Mouse (Mus musculus) hindbrain, embryonic 15.5 days (tissue): ENCODE measurements at regions not wholly inside any gene's neighbourhood (a gene's known extent, or its start where the extent isn't known, plus 50 kb on each side); places are given as distances from the start of the nearest gene placed in this dataset.

Experiments used
- ATAC-seq: fragments of 200-750 bp; cut with Nextera tagmentation; 2 replicates; pipeline ENCODE4 v1.8.0; 2017; ENCODE audit warnings: low read depth, moderate number of reproducible peaks, moderate TSS enrichment; ENCODE audit not compliant: low FRiP score
- H3K27ac ChIP-seq: fragments of 300-500 bp; sonication (generic); replicated peaks from 2 replicates; pipeline ENCODE4 v1.5.1; 2015; ENCODE audit warnings: mild to moderate bottlenecking, inconsistent platforms
- H3K27me3 ChIP-seq: fragments of 300-500 bp; sonication (generic); 2 replicates; pipeline ENCODE4 v1.6.1; 2015; ENCODE audit warnings: control low read depth, inconsistent platforms
- H3K36me3 ChIP-seq: fragments of 300-500 bp; sonication (generic); 2 replicates; pipeline ENCODE4 v1.6.1; 2015; ENCODE audit warnings: control low read depth, inconsistent platforms
- H3K4me1 ChIP-seq: fragments of 300-500 bp; sonication (generic); replicated peaks from 2 replicates; pipeline ENCODE4 v1.6.1; 2015; ENCODE audit warnings: control low read depth, inconsistent platforms
- H3K4me2 ChIP-seq: fragments of 300-500 bp; sonication (generic); 2 replicates; pipeline ENCODE4 v1.6.1; 2015; ENCODE audit warnings: moderate library complexity, mild to moderate bottlenecking, inconsistent platforms
- H3K4me3 ChIP-seq: fragments of 300-500 bp; sonication (generic); 2 replicates; pipeline ENCODE4 v1.5.1; 2015; ENCODE audit warnings: mild to moderate bottlenecking, inconsistent platforms
- H3K9ac ChIP-seq: fragments of 300-500 bp; sonication (generic); 2 replicates; pipeline ENCODE4 v1.6.1; 2015; ENCODE audit warnings: inconsistent platforms
- H3K9me3 ChIP-seq: fragments of 300-500 bp; sonication (generic); 2 replicates; pipeline ENCODE4 v1.6.1; 2016; ENCODE audit warnings: control low read depth, inconsistent platforms
- WGBS: fragments of 180-500 bp; shearing (Covaris S2); methylation state at CpG from one replicate; pipeline ENCODE4 v1.1.7; 2015; 5-methylcytosine and 5-hydroxymethylcytosine counted together

- H3K4me1 ChIP-seq, result peaks cover 6% of the 10 kb centered on the region
- H3K4me3 ChIP-seq, result no peak overlapping the region
- no peaks in the 10 kb centered on the region for H3K27me3 ChIP-seq
- ATAC-seq, result no peak
- 94% methylated on average over 1 of the region's 1 CpGs for WGBS
- H3K27ac ChIP-seq, result no peak overlapping the region
- H3K9ac ChIP-seq, result no peak overlapping the region
- no peaks in the 10 kb centered on the region for H3K36me3 ChIP-seq
- H3K9me3 ChIP-seq, result no peaks in the 10 kb centered on the region
- H3K4me2 ChIP-seq, result no peak overlapping the region
These were observed 331.8 kb downstream of the Gja1 start for GRCm38 (mm10) chr10:56708886-56709285.

- Histone ChIP-seq H3K9me3 (no peaks in the 10 kb centered on the region), H3K4me2 (no peak overlapping the region), H3K36me3 (no peaks in the 10 kb centered on the region), H3K4me1 (peaks cover 6% of the 10 kb centered on the region), H3K9ac (no peak overlapping the region), H3K27ac (no peak overlapping the region), H3K4me3 (no peak overlapping the region), H3K27me3 (no peaks in the 10 kb centered on the region)
- peak; percentile 27; the same call in 1 of the 2 replicates for ATAC-seq
- WGBS, result 31% methylated on average over 7 of the region's 7 CpGs
These were observed 335.5 kb downstream of the Gja1 start for GRCm38 (mm10) chr10:56712611-56713105.

GRCm38 (mm10) chr10:56737073-56737472, 359.9 kb downstream of the Gja1 start:
- no peaks in the 10 kb centered on the region for H3K4me1 ChIP-seq
- H3K9me3 ChIP-seq, result no peaks in the 10 kb centered on the region
- H3K36me3 ChIP-seq, result no peaks in the 10 kb centered on the region
- no peak overlapping the region for H3K4me3 ChIP-seq
- H3K27ac ChIP-seq, result no peak overlapping the region
- H3K4me2 ChIP-seq, result no peak overlapping the region
- ATAC-seq, result no peak
- H3K27me3 ChIP-seq, result no peaks in the 10 kb centered on the region
- H3K9ac ChIP-seq, result no peak overlapping the region

GRCm38 (mm10) chr10:56739621-56740020, 362.5 kb downstream of the Gja1 start:
- Histone ChIP-seq H3K4me1 (no peaks in the 10 kb centered on the region), H3K4me3 (no peak overlapping the region), H3K4me2 (no peak overlapping the region), H3K27me3 (no peaks in the 10 kb centered on the region), H3K9ac (no peak overlapping the region), H3K9me3 (no peaks in the 10 kb centered on the region), H3K27ac (no peak overlapping the region), H3K36me3 (no peaks in the 10 kb centered on the region)
- ATAC-seq, result no peak
- WGBS, result 88% methylated on average over 3 of the region's 3 CpGs

GRCm38 (mm10) chr10:56752134-56752533, 375.0 kb downstream of the Gja1 start:
- Histone ChIP-seq H3K4me1 (peaks cover 5% of the 10 kb centered on the region; the same call in 1 of the 2 replicates), H3K27ac (no peak overlapping the region), H3K4me3 (no peak overlapping the region), H3K9me3 (no peaks in the 10 kb centered on the region), H3K36me3 (no peaks in the 10 kb centered on the region), H3K4me2 (no peak overlapping the region), H3K9ac (no peak overlapping the region), H3K27me3 (no peaks in the 10 kb centered on the region)
- ATAC-seq, result no peak
- WGBS, result 23% methylated on average over 2 of the region's 2 CpGs

- no peak overlapping the region for H3K27ac ChIP-seq
- ATAC-seq, result no peak
- no peaks in the 10 kb centered on the region for H3K27me3 ChIP-seq
- H3K36me3 ChIP-seq, result no peaks in the 10 kb centered on the region
- H3K4me3 ChIP-seq, result no peak overlapping the region
- H3K9me3 ChIP-seq, result no peaks in the 10 kb centered on the region
- H3K4me1 ChIP-seq, result peaks cover 5% of the 10 kb centered on the region; the same call in 1 of the 2 replicates
- no peak overlapping the region for H3K4me2 ChIP-seq
- no peak overlapping the region for H3K9ac ChIP-seq
- WGBS, result 54% methylated on average over 2 of the region's 2 CpGs
These were observed 376.4 kb downstream of the Gja1 start for GRCm38 (mm10) chr10:56753576-56753975.

GRCm38 (mm10) chr10:56754546-56755175, 377.5 kb downstream of the Gja1 start:
- peaks cover 5% of the 10 kb centered on the region; the same call in 1 of the 2 replicates for H3K4me1 ChIP-seq
- no peak overlapping the region for H3K4me3 ChIP-seq
- no peak overlapping the region for H3K27ac ChIP-seq
- H3K9me3 ChIP-seq, result no peaks in the 10 kb centered on the region
- no peak overlapping the region for H3K9ac ChIP-seq
- no peak overlapping the region for H3K4me2 ChIP-seq
- no peaks in the 10 kb centered on the region for H3K36me3 ChIP-seq
- whole genome bisulfite sequencing, result 72% methylated on average over 11 of the region's 11 CpGs
- H3K27me3 ChIP-seq, result no peaks in the 10 kb centered on the region
- no peak for ATAC-seq

GRCm38 (mm10) chr10:56770629-56771028, 393.5 kb downstream of the Gja1 start:
- Histone ChIP-seq H3K27ac (no peak overlapping the region), H3K4me3 (no peak overlapping the region), H3K4me2 (no peak overlapping the region), H3K9ac (no peak overlapping the region), H3K4me1 (no peaks in the 10 kb centered on the region), H3K36me3 (no peaks in the 10 kb centered on the region), H3K9me3 (no peaks in the 10 kb centered on the region), H3K27me3 (no peaks in the 10 kb centered on the region)
- no peak for ATAC-seq
- WGBS, result 94% methylated on average over 4 of the region's 4 CpGs

- Histone ChIP-seq H3K9ac (no peak overlapping the region), H3K36me3 (no peaks in the 10 kb centered on the region), H3K27ac (no peak overlapping the region), H3K9me3 (no peaks in the 10 kb centered on the region), H3K4me3 (no peak overlapping the region), H3K27me3 (no peaks in the 10 kb centered on the region), H3K4me2 (no peak overlapping the region), H3K4me1 (no peaks in the 10 kb centered on the region)
- WGBS, result 79% methylated on average over 2 of the region's 2 CpGs
- ATAC-seq, result no peak
These were observed 405.1 kb downstream of the Gja1 start for GRCm38 (mm10) chr10:56782265-56782664.

- Histone ChIP-seq H3K4me3 (no peak overlapping the region), H3K27ac (no peak overlapping the region), H3K27me3 (no peaks in the 10 kb centered on the region), H3K9me3 (no peaks in the 10 kb centered on the region), H3K4me1 (no peaks in the 10 kb centered on the region), H3K4me2 (no peak overlapping the region), H3K9ac (no peak overlapping the region), H3K36me3 (no peaks in the 10 kb centered on the region)
- WGBS, result 87% methylated on average over 4 of the region's 4 CpGs
- no peak for ATAC-seq
These were observed 406.8 kb downstream of the Gja1 start for GRCm38 (mm10) chr10:56783941-56784340.

- Histone ChIP-seq H3K4me1 (no peaks in the 10 kb centered on the region), H3K4me2 (no peak overlapping the region), H3K36me3 (no peaks in the 10 kb centered on the region), H3K9me3 (no peaks in the 10 kb centered on the region), H3K27me3 (no peaks in the 10 kb centered on the region), H3K27ac (no peak overlapping the region), H3K9ac (no peak overlapping the region), H3K4me3 (no peak overlapping the region)
- WGBS, result 75% methylated on average over 4 of the region's 4 CpGs
- no peak for ATAC-seq
These were observed 411.0 kb downstream of the Gja1 start for GRCm38 (mm10) chr10:56788081-56788480.

GRCm38 (mm10) chr10:56793074-56793473, 415.9 kb downstream of the Gja1 start:
- Histone ChIP-seq H3K36me3 (no peaks in the 10 kb centered on the region), H3K4me2 (no peak overlapping the region), H3K27ac (no peak overlapping the region), H3K27me3 (no peaks in the 10 kb centered on the region), H3K9me3 (no peaks in the 10 kb centered on the region), H3K4me3 (no peak overlapping the region), H3K4me1 (no peaks in the 10 kb centered on the region), H3K9ac (no peak overlapping the region)
- ATAC-seq, result no peak
- WGBS, result 41% methylated on average over 8 of the region's 8 CpGs

GRCm38 (mm10) chr10:56795396-56795795, 418.3 kb downstream of the Gja1 start:
- H3K4me3 ChIP-seq, result no peak overlapping the region
- H3K36me3 ChIP-seq, result no peaks in the 10 kb centered on the region
- no peak for ATAC-seq
- H3K4me2 ChIP-seq, result no peak overlapping the region
- WGBS, result 30% methylated on average over 3 of the region's 3 CpGs
- no peaks in the 10 kb centered on the region for H3K4me1 ChIP-seq
- no peaks in the 10 kb centered on the region for H3K27me3 ChIP-seq
- no peak overlapping the region for H3K9ac ChIP-seq
- no peaks in the 10 kb centered on the region for H3K9me3 ChIP-seq
- H3K27ac ChIP-seq, result no peak overlapping the region
